Mouse (Mus musculus) heart, postnatal 0 days (tissue): Measurements from ENCODE around the gene Tmpo. TPM values are rescaled to one million over a fixed set of nuclear protein-coding genes. Genes with fewer than 3 reads are reported as not detected.

Experiments used
- ATAC-seq: fragments of 200-750 bp; cut with Nextera tagmentation; 2 replicates; pipeline ENCODE4 v1.8.0; 2017; ENCODE audit warnings: low read depth, moderate number of reproducible peaks, moderate library complexity; ENCODE audit not compliant: insufficient read depth
- DNase-seq: peaks from one replicate; pipeline ENCODE4 v3.0.0-alpha.2; 2016; ENCODE audit warnings: low spot score
- H3K27ac ChIP-seq: fragments of 300-500 bp; sonication (generic); 2 replicates; pipeline ENCODE4 v1.5.1; 2014; ENCODE audit warnings: low read depth, mild to moderate bottlenecking
- H3K27me3 ChIP-seq: fragments of 300-500 bp; sonication (generic); 2 replicates; pipeline ENCODE4 v1.6.1; 2014; ENCODE audit warnings: low read length, mixed read lengths; ENCODE audit not compliant: control insufficient read depth, insufficient read depth
- H3K36me3 ChIP-seq: fragments of 300-500 bp; sonication (generic); replicated peaks from 2 replicates; pipeline ENCODE4 v1.6.1; 2014; ENCODE audit warnings: low read length, mixed read lengths; ENCODE audit not compliant: control insufficient read depth, insufficient read depth
- H3K4me1 ChIP-seq: fragments of 300-500 bp; sonication (generic); 2 replicates; pipeline ENCODE4 v1.6.1; 2014; ENCODE audit warnings: antibody characterized with exemption; ENCODE audit not compliant: control insufficient read depth, insufficient read depth
- H3K4me2 ChIP-seq: fragments of 300-500 bp; sonication (generic); 2 replicates; pipeline ENCODE4 v1.6.1; 2014; ENCODE audit warnings: low read depth, mild to moderate bottlenecking, low read length, moderate library complexity
- H3K4me3 ChIP-seq: fragments of 300-500 bp; sonication (generic); 2 replicates; pipeline ENCODE4 v1.5.1; 2014; ENCODE audit warnings: low read depth, low read length
- H3K9ac ChIP-seq: fragments of 300-500 bp; sonication (generic); replicated peaks from 2 replicates; pipeline ENCODE4 v1.6.1; 2014; ENCODE audit warnings: low read depth, low read length, mixed read lengths
- H3K9me3 ChIP-seq: fragments of 300-500 bp; sonication (generic); replicated peaks from 2 replicates; pipeline ENCODE4 v1.6.1; 2016; ENCODE audit warnings: low read length; ENCODE audit not compliant: control insufficient read depth
- CTCF ChIP-seq: IDR thresholded peaks from 2 replicates; pipeline ENCODE4 v1.5.1; 2016; ENCODE audit warnings: antibody characterized with exemption, control low read depth, low read depth
- EP300 ChIP-seq: IDR thresholded peaks from 2 replicates; pipeline ENCODE4 v1.6.1; 2016; ENCODE audit warnings: antibody characterized with exemption, low read depth
- WGBS: fragments of 180-500 bp; shearing (Covaris S2); extraction: QIAGEN DNeasy Blood & Tissue Kit; methylation state at CpG from one replicate; pipeline ENCODE4 v1.1.7; 2014; 5-methylcytosine and 5-hydroxymethylcytosine counted together
- polyA plus RNA-seq: library from polyadenylated mRNA; unstranded; fragments of >200 nt; fragmentation: Nextera tagmentation; extraction: Ambion mirVana; gene quantifications from 2 replicates; pipeline ENCODE4 v1.2.1, GENCODE M21; 2015
- total RNA-seq: library from RNA; depleted of rRNA; stranded (reverse); fragments of >200 nt; gene quantifications from 2 replicates; pipeline ENCODE4 v1.2.3, GENCODE M21; 2014; ENCODE audit warnings: low replicate concordance

The Tmpo gene
- total and polyA plus RNA-seq, 2 experiments from 2014 or later = 61.6 to 114 TPM

DNA sequence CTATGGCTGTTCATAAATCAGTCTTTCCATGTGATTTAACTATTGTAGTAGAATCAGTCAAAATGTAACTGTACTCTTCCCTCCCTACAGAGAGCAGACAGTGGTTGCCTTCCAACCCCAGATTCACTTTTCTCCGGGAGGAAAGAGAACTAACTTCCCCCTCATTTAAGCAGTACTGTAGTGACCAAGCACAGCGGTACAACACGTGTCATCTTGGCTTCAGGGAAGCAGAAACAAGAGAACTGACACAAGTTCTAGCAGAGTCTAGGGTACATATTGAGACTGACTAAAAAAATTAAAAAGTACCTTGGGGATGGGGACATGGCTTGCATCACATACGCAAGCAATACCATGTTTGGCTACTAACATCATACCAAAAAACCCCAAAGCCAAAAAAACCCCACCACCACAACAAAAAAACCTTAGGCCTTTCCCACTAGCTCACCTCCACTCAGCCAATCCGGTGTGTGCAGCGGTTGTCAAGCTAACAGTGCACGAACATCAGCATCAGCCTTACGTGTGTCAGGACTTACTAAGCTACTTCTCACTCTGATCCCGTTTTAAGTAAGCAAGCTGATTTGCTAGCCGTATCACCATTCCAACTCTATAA lies 27.1 kb downstream of the Tmpo start:
- Histone ChIP-seq H3K27ac (no peak overlapping the region), H3K4me1 (0 out of 2 replicates have a peak, but pooled peaks cover 4% of the 10 kb centered on the region), H3K4me3 (no peak overlapping the region), H3K9ac (no peak overlapping the region), H3K27me3 (no peaks in the 10 kb centered on the region), H3K4me2 (no peak overlapping the region), H3K9me3 (no peaks in the 10 kb centered on the region), H3K36me3 (peaks cover 80% of the 10 kb centered on the region)
- WGBS = 84% methylated on average over 10 of the region's 10 CpGs
- no peak for DNase-seq
- TF ChIP-seq EP300 (no peak), CTCF (no peak)
- ATAC-seq = no peak

DNA sequence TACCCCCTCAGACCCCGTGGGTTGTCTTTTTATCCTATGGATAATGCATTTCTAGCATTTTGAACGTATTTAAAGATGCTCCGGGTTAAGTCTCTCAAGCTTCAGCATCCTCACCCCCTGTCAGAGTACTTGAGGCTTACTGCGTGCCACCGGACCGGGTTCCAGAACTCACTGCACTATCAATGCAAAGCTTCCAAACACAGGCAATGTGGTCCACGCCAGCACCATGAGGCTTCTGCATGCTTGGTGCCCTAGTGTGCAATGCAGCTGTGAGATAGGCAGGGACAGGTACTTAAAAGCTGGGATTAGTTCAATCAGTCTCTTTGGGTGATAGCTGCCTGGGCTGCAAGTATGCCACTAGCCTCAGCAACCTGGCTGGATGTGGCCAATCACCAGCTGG lies 35.7 kb downstream of the Tmpo start:
- ATAC-seq = no peak
- Histone ChIP-seq H3K27ac (no peak overlapping the region), H3K4me3 (no peak overlapping the region), H3K4me1 (no peaks in the 10 kb centered on the region), H3K4me2 (no peak overlapping the region), H3K36me3 (peaks cover 45% of the 10 kb centered on the region), H3K9ac (no peak overlapping the region), H3K27me3 (no peaks in the 10 kb centered on the region), H3K9me3 (no peaks in the 10 kb centered on the region)
- no peak for TF ChIP-seq CTCF
- TF ChIP-seq EP300 = no peak
- DNase-seq = no peak
- 94% methylated on average over 7 of the region's 7 CpGs for WGBS

DNA sequence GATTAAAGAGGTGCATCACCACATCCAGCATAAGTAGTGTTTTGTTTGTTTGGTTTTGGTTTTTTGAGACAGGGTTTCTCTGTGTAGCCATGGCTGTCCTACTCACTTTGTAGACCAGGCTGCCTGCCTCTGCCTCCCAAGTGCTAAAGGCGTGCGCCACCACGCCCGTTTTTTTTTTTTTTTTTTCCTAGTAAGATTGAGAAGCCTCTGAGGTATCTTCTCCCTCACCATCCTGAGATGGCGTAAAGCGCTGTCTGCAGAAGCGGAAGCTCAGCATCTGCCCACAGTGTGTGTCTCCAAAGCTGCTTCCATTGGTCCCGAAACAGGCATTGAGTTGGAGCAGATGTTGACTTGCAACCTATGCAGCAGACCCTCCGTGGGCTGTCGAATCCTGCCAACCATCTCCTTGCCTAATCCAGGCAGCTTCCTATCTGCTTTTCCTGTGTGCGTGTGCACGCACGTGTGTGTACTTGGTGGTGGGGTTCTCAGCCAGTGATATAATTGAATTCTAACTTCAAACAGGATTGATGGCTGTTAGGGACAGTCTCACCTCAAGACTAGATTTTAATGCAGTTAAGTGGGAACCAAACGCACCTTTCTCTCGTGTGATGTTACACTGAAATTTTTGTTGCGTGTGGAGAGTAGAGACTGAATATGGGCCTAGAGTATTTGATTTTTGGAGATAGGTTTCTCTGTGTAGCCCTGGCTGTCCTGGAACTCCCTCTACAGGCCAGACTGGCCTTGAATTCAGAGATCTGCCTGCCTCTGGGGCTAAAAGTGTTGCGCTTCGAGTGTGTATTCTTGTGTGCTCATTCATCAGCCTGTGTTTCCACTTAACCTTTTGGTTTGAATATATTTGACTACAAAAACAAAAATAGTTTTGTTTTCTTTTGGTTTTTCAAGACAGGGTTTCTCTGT lies 37.5 kb downstream of the Tmpo start:
- Histone ChIP-seq H3K27me3 (no peaks in the 10 kb centered on the region), H3K9ac (no peak overlapping the region), H3K9me3 (no peaks in the 10 kb centered on the region), H3K27ac (no peak overlapping the region), H3K4me1 (peaks cover under 1% of the 10 kb centered on the region; the same call in 1 of the 2 replicates), H3K36me3 (peaks cover 28% of the 10 kb centered on the region), H3K4me3 (no peak overlapping the region), H3K4me2 (no peak overlapping the region)
- ATAC-seq (no peak), DNase-seq (no peak)
- TF ChIP-seq CTCF (no peak), EP300 (no peak)
- WGBS = 62% methylated on average over 18 of the region's 18 CpGs

DNA sequence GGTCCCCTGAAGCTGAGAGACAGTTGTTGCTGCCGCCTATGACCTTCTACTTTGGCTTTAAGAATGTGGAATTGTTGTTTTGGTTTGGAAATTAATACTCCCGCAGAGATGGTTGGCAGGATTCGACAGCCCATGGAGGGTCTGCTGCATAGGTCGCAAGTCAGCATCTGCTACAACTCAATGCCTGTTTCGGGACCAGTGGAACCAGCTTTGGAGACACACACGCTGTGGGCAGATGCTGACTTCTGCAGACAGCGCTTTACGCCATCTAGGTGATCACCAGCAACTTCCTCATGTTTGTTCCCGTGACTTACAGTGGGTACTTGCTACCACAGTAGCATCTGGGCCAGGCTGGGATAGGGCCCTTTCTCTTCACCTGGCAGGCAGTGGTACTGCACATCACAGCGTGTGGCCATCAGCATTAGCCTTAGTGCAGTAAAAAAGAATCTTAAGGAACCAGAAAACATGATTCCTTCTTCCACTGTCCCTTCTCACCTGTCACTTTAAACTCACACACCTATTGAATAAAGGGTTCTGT lies 38.4 kb downstream of the Tmpo start:
- Histone ChIP-seq H3K4me2 (no peak overlapping the region), H3K4me3 (no peak overlapping the region), H3K27me3 (no peaks in the 10 kb centered on the region), H3K9ac (no peak overlapping the region), H3K27ac (no peak overlapping the region), H3K9me3 (no peaks in the 10 kb centered on the region), H3K36me3 (peaks cover 23% of the 10 kb centered on the region), H3K4me1 (peaks cover 6% of the 10 kb centered on the region; the same call in 1 of the 2 replicates)
- no peak for DNase-seq
- WGBS = 59% methylated on average over 10 of the region's 10 CpGs
- TF ChIP-seq CTCF (no peak), EP300 (no peak)
- ATAC-seq = no peak

DNA sequence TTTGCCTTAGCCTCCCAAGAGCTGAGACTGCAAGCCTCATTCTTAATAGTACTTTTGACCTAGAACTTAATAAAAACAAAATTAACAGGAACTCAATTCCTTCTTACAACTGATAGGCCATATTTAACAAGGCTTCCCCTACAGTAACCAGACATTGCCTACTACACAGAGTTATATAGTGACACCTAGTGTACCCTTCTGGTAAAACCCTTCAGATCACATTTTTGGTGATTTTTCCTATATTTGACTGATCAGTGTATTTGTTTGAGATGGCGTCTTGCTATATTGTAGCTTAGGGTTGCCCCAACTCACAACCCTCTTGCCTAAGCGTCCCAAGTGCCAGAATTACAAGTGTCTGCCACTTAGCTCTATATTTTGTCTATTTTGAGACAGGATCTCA lies 39.6 kb downstream of the Tmpo start:
- Histone ChIP-seq H3K4me1 (peaks cover 6% of the 10 kb centered on the region; the same call in 1 of the 2 replicates), H3K4me3 (no peak overlapping the region), H3K9ac (no peak overlapping the region), H3K27me3 (no peaks in the 10 kb centered on the region), H3K4me2 (no peak overlapping the region), H3K27ac (no peak overlapping the region), H3K36me3 (peaks cover 13% of the 10 kb centered on the region), H3K9me3 (no peaks in the 10 kb centered on the region)
- ATAC-seq = peak; percentile 47; the same call in 1 of the 2 replicates
- peak; percentile 81 for DNase-seq
- peak; percentile 78 for TF ChIP-seq CTCF
- TF ChIP-seq EP300 = no peak
- 16% methylated on average over 2 of the region's 2 CpGs for WGBS
